Mouse (Mus musculus): ENCODE results near the gene Gm8082.
"Not testable (repeated sequence)": the region's sequence is repeated elsewhere in the genome, so short reads cannot be mapped to it uniquely, and the experiment has no call there.

Gm8082 gene

GRCm38 (mm10) chr14:42993524-42993923 lies at the start of gene Gm8082:
Gene Gm8082, minus strand, starts transcription at chr14:42993624.
- DNase-seq (ENCODE audit: low spot score in 2 of 2) = not testable (repeated sequence)

- not testable (repeated sequence) for DNase-seq (ENCODE audit: low spot score in 2 of 2)
Measured at GRCm38 (mm10) chr14:43015528-43015927, 22.1 kb upstream of the Gm8082 start, which contains the start of gene Gm10376. Gene Gm10376, minus strand, starts transcription at chr14:43015628.
